Mouse (Mus musculus): ENCODE measurements around the gene Kcnk18. TPM values are rescaled to one million over a fixed set of nuclear protein-coding genes. Genes with fewer than 3 reads are reported as not detected.

Gene Kcnk18
- polyA plus RNA-seq, 2 experiments = not detected

DNA sequence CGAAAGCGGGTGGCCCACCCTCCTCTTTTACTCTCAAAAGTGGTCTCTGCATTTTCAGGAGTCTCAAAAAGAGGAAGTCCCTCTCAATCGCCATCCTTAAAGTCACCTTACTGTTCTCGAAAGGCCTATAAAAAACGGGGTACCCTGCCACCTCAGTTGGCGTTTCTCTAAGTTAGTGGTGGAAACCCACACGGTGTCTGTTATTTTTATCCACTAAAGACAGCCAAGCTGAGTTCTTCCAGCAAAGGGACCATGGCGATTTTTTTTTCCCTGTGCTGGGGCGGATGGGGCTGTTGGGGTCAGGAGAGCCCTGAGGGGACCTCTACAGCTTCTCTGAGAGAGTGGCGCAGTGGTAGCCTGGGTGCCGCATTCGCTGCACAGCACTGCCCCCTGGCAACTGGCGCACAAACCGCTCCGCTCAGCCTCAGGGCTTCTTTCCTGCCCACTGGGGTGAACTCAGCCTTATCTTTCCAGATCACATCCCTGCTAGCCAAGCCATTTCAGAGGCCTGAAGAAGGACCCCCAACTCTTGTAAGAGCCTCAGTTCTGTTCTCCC, 22.8 kb upstream of the Kcnk18 start:
- H3K9ac ChIP-seq (ENCODE audit: low read depth, low read length, severe bottlenecking) = no peak overlapping the region
- H3K36me3 ChIP-seq (ENCODE audit: control insufficient read depth, insufficient read depth, low read length) = no peaks in the 10 kb centered on the region
- H3K4me3 ChIP-seq (replicated peaks; ENCODE audit: low read length) = no peak overlapping the region
- H3K27ac ChIP-seq (replicated peaks; ENCODE audit: low read depth, low read length) = no peak overlapping the region
- TF ChIP-seq POLR2A (IDR thresholded peaks at IDR 0.05; ENCODE audit: borderline replicate concordance, extremely low read depth, insufficient read depth, insufficient read length) = no peak
- ATAC-seq (ENCODE audit: low FRiP score, low read depth) (peak; percentile 71), DNase-seq (ENCODE audit: low spot score) (peak; percentile 30)
- peaks cover 7% of the 10 kb centered on the region for H3K4me1 ChIP-seq (ENCODE audit: control insufficient read depth, insufficient read depth, low read length)
- no peaks in the 10 kb centered on the region; the same call in 1 of the 2 replicates for H3K9me3 ChIP-seq (ENCODE audit: control insufficient read depth, low read length)
- 3% methylated on average over 15 of the region's 15 CpGs for WGBS
- no peak overlapping the region for H3K4me2 ChIP-seq (replicated peaks; ENCODE audit: low read depth, low read length, severe bottlenecking)
- peaks cover 64% of the 10 kb centered on the region for H3K27me3 ChIP-seq (ENCODE audit: control insufficient read depth, insufficient read depth, low read length)

DNA sequence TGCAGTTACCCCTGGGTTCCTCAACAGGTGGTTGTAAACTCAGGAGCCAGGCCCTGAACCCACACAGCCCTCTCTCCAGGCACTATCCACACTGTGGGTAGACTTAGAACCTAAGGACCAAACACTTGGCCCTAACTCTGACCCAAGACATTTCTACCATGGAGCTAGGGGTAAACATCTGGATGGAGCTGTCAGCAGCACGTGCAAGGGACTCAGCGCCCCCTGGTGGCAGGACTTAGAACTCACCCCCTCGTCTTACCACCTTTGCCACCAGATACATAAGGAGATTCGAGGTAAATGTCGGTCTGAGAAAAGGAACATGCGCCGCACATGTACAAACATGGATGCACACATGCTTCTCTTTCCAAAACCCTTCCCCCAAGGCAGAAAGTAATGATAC, 20.9 kb upstream of the Kcnk18 start:
- WGBS = 38% methylated on average over 7 of the region's 7 CpGs
- Histone ChIP-seq H3K9ac (ENCODE audit: low read depth, low read length, severe bottlenecking) (no peak overlapping the region), H3K4me3 (replicated peaks; ENCODE audit: low read length) (no peak overlapping the region), H3K4me1 (ENCODE audit: control insufficient read depth, insufficient read depth, low read length) (peaks cover 7% of the 10 kb centered on the region), H3K4me2 (replicated peaks; ENCODE audit: low read depth, low read length, severe bottlenecking) (no peak overlapping the region), H3K27ac (replicated peaks; ENCODE audit: low read depth, low read length) (no peak overlapping the region), H3K27me3 (ENCODE audit: control insufficient read depth, insufficient read depth, low read length) (peaks cover 44% of the 10 kb centered on the region), H3K9me3 (ENCODE audit: control insufficient read depth, low read length) (no peaks in the 10 kb centered on the region; the same call in 1 of the 2 replicates), H3K36me3 (ENCODE audit: control insufficient read depth, insufficient read depth, low read length) (no peaks in the 10 kb centered on the region)
- no peak for TF ChIP-seq POLR2A (IDR thresholded peaks at IDR 0.05; ENCODE audit: borderline replicate concordance, extremely low read depth, insufficient read depth, insufficient read length)
- ATAC-seq (ENCODE audit: low FRiP score, low read depth) = no peak
- DNase-seq (ENCODE audit: low spot score) = peak; percentile 32

DNA sequence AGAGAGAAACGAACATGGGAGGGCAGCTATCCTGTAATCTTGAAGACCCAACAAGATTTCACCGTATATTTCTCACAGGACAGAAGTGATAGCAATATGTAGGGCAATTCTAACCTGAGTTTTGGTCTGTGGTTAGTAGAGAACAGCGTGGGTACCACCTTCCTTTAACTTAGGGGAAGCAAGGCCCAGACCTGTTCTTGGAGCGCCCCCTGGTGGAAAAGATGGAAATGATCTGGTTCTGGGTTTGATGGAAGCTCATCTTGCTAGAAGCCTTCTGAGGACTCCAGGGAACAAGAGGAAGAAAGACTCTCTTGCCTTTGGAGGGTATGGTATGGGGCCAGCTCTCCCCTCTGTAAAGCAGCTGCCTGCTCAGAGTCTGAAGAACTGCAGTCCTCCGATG, 10.5 kb upstream of the Kcnk18 start:
- no peaks in the 10 kb centered on the region for H3K27me3 ChIP-seq (ENCODE audit: control insufficient read depth, insufficient read depth, low read length)
- 25% methylated on average over 5 of the region's 5 CpGs for WGBS
- H3K4me1 ChIP-seq (ENCODE audit: control insufficient read depth, insufficient read depth, low read length) = no peaks in the 10 kb centered on the region
- no peak overlapping the region for H3K9ac ChIP-seq (ENCODE audit: low read depth, low read length, severe bottlenecking)
- no peaks in the 10 kb centered on the region for H3K9me3 ChIP-seq (ENCODE audit: control insufficient read depth, low read length)
- no peak for TF ChIP-seq POLR2A (IDR thresholded peaks at IDR 0.05; ENCODE audit: borderline replicate concordance, extremely low read depth, insufficient read depth, insufficient read length)
- no peak overlapping the region for H3K4me3 ChIP-seq (replicated peaks; ENCODE audit: low read length)
- no peak for ATAC-seq (ENCODE audit: low FRiP score, low read depth)
- no peak overlapping the region for H3K4me2 ChIP-seq (replicated peaks; ENCODE audit: low read depth, low read length, severe bottlenecking)
- no peaks in the 10 kb centered on the region for H3K36me3 ChIP-seq (ENCODE audit: control insufficient read depth, insufficient read depth, low read length)
- H3K27ac ChIP-seq (replicated peaks; ENCODE audit: low read depth, low read length) = no peak overlapping the region
- DNase-seq (ENCODE audit: low spot score) = peak; percentile 73

DNA sequence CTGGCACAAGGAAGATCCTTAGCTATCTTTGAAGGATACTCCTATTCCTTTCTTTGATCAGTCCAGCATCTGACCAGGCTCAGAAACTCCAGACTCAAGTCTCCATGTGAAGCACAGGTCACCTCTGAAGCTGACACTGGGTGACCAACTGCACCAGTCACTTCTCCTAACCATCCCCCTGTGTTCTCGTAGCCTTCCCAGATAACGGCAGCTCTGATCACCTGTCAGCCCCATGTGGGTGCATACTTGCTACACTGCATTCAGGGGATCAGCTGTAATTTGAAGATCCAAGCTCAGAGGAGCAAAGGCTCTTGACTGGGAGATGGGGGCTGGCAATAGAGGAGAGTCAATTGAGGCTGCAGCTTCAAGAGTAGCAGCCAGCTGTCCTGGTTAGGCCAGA, 10.0 kb upstream of the Kcnk18 start:
- Histone ChIP-seq H3K4me2 (replicated peaks; ENCODE audit: low read depth, low read length, severe bottlenecking) (no peak overlapping the region), H3K9me3 (ENCODE audit: control insufficient read depth, low read length) (no peaks in the 10 kb centered on the region), H3K4me3 (replicated peaks; ENCODE audit: low read length) (no peak overlapping the region), H3K27me3 (ENCODE audit: control insufficient read depth, insufficient read depth, low read length) (no peaks in the 10 kb centered on the region), H3K27ac (replicated peaks; ENCODE audit: low read depth, low read length) (no peak overlapping the region), H3K36me3 (ENCODE audit: control insufficient read depth, insufficient read depth, low read length) (no peaks in the 10 kb centered on the region), H3K9ac (ENCODE audit: low read depth, low read length, severe bottlenecking) (no peak overlapping the region), H3K4me1 (ENCODE audit: control insufficient read depth, insufficient read depth, low read length) (no peaks in the 10 kb centered on the region)
- DNase-seq (ENCODE audit: low spot score) = no peak
- no peak for TF ChIP-seq POLR2A (IDR thresholded peaks at IDR 0.05; ENCODE audit: borderline replicate concordance, extremely low read depth, insufficient read depth, insufficient read length)
- ATAC-seq (ENCODE audit: low FRiP score, low read depth) = no peak
- WGBS = 63% methylated on average over 2 of the region's 2 CpGs

DNA sequence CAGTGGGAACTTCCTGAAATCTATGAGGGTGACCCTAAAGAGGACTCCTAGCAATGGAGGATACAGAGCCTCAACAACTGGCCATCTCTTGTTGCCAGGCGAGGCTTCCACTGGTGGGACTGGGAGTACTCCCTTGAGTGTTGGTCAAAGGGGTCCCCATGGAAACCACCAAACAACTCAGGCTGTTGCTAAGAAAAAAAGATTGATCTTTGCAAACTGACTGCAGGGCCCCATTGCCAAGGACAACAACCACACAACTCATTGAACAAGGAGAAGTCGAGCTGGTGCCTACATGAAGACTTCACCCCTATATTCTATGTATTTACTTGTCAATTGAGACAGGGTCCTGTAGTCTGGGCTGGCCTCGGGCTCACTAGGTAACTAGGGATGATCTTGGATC, 2.1 kb upstream of the Kcnk18 start:
- Histone ChIP-seq H3K4me3 (replicated peaks; ENCODE audit: low read length) (no peak overlapping the region), H3K9me3 (ENCODE audit: control insufficient read depth, low read length) (no peaks in the 10 kb centered on the region), H3K36me3 (ENCODE audit: control insufficient read depth, insufficient read depth, low read length) (no peaks in the 10 kb centered on the region), H3K27me3 (ENCODE audit: control insufficient read depth, insufficient read depth, low read length) (no peaks in the 10 kb centered on the region), H3K27ac (replicated peaks; ENCODE audit: low read depth, low read length) (no peak overlapping the region), H3K9ac (ENCODE audit: low read depth, low read length, severe bottlenecking) (no peak overlapping the region), H3K4me2 (replicated peaks; ENCODE audit: low read depth, low read length, severe bottlenecking) (no peak overlapping the region), H3K4me1 (ENCODE audit: control insufficient read depth, insufficient read depth, low read length) (no peaks in the 10 kb centered on the region)
- WGBS = 76% methylated on average over 3 of the region's 3 CpGs
- DNase-seq (ENCODE audit: low spot score) (no peak), ATAC-seq (ENCODE audit: low FRiP score, low read depth) (no peak)
- TF ChIP-seq POLR2A (IDR thresholded peaks at IDR 0.05; ENCODE audit: borderline replicate concordance, extremely low read depth, insufficient read depth, insufficient read length) = no peak

DNA sequence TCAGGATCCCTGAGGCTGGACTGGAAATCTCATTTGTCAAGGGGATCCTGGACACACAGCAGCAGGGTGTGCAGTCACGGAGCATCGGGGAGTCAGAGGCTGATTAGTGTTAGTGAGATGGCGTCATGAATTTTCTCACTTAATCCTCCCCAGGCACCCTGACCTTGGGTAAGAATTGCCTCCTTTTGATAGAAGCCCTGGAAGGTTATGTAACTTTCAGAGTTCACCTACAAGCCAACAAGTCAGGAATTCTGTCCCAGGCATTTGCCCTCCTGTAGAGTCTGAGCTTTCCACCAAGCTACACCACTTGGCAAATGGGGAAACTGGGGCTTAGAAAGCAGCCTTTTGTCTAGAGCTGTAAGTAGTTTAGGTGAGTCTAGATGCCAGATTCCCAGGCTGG, 2.1 kb downstream of the Kcnk18 start:
- DNase-seq (ENCODE audit: low spot score) = no peak
- H3K4me2 ChIP-seq (replicated peaks; ENCODE audit: low read depth, low read length, severe bottlenecking) = no peak overlapping the region
- no peak overlapping the region for H3K27ac ChIP-seq (replicated peaks; ENCODE audit: low read depth, low read length)
- TF ChIP-seq POLR2A (IDR thresholded peaks at IDR 0.05; ENCODE audit: borderline replicate concordance, extremely low read depth, insufficient read depth, insufficient read length) = no peak
- H3K36me3 ChIP-seq (ENCODE audit: control insufficient read depth, insufficient read depth, low read length) = no peaks in the 10 kb centered on the region
- 67% methylated on average over 3 of the region's 3 CpGs for WGBS
- no peaks in the 10 kb centered on the region for H3K27me3 ChIP-seq (ENCODE audit: control insufficient read depth, insufficient read depth, low read length)
- H3K4me1 ChIP-seq (ENCODE audit: control insufficient read depth, insufficient read depth, low read length) = no peaks in the 10 kb centered on the region
- ATAC-seq (ENCODE audit: low FRiP score, low read depth) = no peak
- no peak overlapping the region for H3K9ac ChIP-seq (ENCODE audit: low read depth, low read length, severe bottlenecking)
- H3K9me3 ChIP-seq (ENCODE audit: control insufficient read depth, low read length) = no peaks in the 10 kb centered on the region
- no peak overlapping the region for H3K4me3 ChIP-seq (replicated peaks; ENCODE audit: low read length)

All from limb, embryonic 14.5 days (tissue).